Mouse (Mus musculus): ENCODE measurements around the gene Krt27. TPM values are rescaled to one million over a fixed set of nuclear protein-coding genes. Genes with fewer than 3 reads are reported as not detected.

Gene Krt27
- total RNA-seq (2021): not detected in 2 replicates
- long read RNA-seq, experiment 1: 0 reads
- long read RNA-seq, experiment 2: 0 reads

GRCm38 (mm10) chr11:99351004-99351403, at the start of gene Krt27:
Krt27 (minus strand) TSS chr11:99351104.
- DNase-seq: no peak

DNA sequence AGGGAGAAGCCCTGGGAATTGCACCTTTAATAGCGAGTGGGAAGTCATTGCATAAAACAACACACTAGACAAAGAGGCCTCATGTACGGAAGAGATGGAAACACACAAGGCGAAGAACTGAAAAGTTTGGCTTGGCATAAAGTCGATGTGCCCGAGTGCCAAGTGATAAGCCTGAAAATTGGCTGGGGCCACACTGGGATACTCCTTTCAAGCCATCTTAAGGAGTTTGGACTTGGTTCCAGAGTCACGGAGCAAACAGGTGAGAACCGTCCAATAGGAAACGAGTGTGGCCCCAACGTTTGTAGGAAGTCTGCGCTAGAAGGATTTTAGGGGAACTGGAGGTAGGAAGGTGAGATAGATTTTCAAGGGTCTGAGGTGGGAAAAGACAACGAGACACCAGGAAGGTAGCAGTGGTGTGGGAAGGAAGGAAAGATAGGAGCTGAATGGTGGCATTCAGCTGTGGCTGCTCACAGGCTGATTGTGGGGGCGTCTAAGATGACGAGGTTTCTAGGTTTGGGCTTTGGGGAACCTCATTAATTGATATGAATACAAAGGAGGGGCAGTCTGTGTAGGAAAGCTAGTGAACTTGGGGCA, 49.1 kb upstream of the Krt27 start:
- no peak for DNase-seq

DNA sequence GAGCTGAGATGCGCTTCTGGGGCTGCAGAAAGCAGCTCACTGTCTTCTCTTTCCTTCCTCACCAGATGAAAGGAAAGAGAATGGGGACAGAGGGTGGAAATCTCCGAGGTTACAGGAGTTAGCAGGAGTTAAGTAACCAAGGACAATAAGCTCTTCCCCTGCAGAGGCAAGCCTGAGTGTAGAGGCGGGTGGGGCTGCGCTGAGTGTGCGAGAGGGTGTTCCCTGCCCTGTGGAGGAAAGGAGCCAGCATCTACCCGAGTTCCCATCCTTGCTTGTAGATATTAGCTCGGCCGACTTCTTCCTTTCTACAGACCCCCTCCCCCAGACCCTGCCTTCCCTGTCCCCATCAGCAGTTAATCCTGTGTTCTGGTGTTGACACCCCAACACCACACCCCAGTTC, 47.9 kb upstream of the Krt27 start:
- DNase-seq: no peak

GRCm38 (mm10) chr11:99398084-99398483, 47.2 kb upstream of the Krt27 start:
- no peak for DNase-seq

DNA sequence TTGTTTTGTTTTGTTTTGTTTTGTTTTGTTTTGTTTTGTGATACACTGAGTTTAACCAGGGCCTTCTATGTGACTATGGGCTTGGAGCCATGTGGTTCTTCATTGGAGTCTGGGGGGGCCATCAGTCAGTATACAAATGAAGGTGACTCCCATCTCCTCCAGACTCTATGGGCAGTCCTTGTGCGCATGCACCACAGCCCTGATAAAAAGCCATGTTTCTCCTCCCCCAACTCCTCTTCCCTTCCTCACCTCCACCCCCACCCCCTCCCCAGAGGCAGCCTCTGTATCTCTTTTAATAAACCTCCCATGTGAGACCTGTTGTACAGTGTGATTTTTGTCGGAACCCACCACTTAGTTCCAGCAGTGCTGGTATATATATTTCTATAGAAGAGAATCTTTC, 45.8 kb upstream of the Krt27 start:
- no peak for DNase-seq

GRCm38 (mm10) chr11:99396034-99396433, 45.1 kb upstream of the Krt27 start:
- no peak for DNase-seq

GRCm38 (mm10) chr11:99392492-99392891, 41.6 kb upstream of the Krt27 start:
- no peak for DNase-seq

DNA sequence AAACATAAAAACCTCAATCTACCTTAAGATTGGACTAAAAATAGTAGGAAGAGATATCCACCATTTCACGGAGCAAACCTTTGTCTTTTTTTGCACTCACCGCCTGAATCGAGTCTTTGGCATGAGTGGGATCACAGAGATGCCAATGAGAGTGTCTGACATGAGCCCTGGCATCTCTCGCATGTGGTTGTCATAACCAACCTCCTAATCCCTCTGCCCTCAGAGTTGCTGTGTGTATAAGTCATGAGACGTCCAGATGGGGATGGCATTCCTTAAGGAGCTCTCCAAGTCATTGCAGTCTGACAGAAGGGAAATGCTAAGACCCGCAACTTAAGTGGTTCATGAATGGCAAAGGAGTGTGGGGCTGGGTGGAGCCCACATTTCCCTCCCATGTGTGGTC, 40.5 kb upstream of the Krt27 start:
- no peak for DNase-seq

DNA sequence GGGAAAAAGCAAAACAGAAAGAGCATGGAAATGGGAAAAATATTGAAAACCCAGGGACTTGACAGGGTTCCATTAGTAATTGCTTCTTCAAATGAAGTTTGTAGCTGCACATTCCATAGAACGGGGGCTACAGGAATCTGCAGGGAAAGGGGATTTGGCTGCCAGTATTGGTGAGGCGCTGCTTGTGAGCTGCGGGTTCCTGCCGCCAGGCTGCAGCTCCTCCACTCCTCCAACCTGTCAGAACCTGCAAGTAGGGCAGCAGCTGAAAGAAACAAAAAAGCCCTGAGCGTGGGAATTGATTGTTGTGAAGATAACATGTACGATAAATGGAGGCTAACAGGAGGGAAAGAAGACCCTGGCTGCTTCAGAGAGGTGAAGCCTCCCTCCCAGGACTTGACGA, 40.0 kb upstream of the Krt27 start:
- no peak for DNase-seq

DNA sequence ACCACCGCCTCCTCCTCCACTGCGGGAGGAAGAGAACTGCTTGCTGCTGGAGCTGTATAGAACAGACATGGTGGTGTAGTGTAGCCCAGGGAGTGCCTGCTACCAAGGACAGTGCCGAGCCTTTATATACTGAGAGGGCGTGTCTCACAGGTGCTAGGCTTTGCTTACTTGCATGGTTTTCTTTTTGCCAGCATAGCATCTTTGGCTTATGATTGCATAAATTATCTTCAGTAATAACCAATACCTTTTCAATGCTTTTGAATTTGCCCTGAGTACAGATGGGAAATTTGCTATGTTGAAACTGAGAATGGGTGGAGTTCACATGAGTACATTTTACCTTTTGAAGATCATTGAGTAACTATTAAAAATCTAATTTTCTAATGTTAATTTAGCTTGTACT, 38.4 kb upstream of the Krt27 start, which contains the start of gene Krt10:
Gene Krt10, minus strand, starts transcription at position 101 of the 400 bp plus-strand sequence.
- no peak for DNase-seq

GRCm38 (mm10) chr11:99388661-99389060, 37.8 kb upstream of the Krt27 start:
- DNase-seq: no peak

DNA sequence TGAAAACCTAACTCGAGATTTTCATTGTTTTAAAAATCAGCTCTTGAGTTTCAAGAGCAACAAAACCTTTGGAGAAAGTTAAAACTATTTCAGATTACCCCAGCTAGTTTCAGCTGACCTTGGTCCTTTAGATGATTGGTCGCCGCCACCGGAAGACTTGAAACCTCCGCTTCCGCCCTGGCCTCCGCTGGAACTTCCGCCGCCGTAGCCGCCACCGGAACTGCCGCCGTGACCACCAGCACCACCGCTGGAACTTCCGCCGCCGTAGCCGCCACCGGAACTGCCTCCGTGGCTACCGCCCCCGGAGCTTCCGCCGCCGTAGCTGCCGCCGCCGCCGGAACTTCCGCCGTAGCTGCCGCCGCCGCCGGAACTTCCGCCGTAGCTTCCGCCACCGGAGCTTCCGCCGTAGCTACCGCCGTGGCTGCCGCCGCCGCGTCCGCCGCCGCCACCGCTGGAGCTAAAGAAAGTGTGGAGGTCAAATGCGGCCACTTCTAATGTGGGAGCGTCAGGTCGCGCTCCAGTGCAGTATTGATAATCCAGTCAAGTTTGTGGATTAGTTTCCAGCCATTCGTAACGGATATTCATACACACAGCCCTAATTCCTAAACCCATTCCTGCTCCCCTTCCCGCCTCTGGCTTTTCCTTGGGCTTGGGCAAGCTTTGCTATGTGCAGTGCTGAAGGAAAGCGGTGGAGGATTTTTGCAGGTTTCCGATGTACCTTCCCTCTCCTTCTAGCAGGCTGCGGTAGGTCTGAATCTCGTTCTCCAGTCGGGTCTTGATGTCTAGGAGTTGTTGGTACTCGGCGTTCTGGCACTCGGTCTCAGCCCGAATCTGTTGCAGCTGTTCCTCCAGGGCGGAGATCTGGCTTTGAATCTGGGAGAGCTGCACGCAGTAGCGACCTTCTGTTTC, 35.2 kb upstream of the Krt27 start:
- DNase-seq: peak; percentile 95

GRCm38 (mm10) chr11:99379568-99379967, 28.7 kb upstream of the Krt27 start:
- peak; percentile 87 for DNase-seq

DNA sequence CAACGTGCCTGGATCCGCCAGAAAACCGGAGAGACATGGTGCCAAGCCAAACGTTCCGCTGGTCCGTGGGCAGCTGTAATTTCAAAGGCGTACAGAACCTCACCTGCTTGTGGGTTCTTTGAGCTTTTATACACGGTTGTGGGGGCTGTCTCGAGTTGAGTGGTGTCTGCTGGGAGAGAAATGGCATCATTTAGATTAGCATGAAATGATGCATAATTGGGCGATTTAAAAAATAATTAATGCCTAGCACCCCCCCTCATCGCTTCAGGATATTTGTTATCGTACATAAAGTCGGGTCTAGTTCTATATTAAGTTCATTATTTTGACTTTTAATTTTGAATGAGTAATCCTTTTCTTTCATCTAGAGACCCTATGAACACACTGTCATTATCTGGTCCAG, 23.9 kb upstream of the Krt27 start, which contains the start of gene Krt28:
Gene Krt28, minus strand, starts transcription at position 101 of the 400 bp plus-strand sequence.
- no peak for DNase-seq

- no peak for DNase-seq
These were observed 19.0 kb upstream of the Krt27 start for GRCm38 (mm10) chr11:99369853-99370451.

- peak; percentile 36 for DNase-seq
These were observed 18.3 kb upstream of the Krt27 start for GRCm38 (mm10) chr11:99369229-99369628.

DNA sequence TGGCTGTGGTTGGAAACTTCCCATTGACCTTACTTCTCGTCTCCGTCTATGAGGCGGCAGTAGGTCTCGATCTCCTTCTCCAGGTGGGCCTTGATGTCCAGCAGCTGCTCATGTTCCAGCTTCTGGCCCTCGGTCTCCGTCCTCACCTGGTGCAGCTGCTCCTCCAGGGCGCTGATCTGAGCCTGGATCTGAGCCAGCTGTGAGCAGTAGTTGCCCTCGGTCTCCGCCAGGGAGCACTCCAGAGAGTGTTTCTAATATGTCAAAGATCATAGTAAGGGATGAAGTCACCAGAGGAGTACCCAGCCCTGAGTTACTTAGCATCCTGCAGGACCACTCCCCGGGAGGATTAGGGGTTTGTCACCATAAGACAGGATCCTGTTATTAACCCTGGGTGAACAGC, 15.9 kb upstream of the Krt27 start:
- peak; percentile 59 for DNase-seq

DNA sequence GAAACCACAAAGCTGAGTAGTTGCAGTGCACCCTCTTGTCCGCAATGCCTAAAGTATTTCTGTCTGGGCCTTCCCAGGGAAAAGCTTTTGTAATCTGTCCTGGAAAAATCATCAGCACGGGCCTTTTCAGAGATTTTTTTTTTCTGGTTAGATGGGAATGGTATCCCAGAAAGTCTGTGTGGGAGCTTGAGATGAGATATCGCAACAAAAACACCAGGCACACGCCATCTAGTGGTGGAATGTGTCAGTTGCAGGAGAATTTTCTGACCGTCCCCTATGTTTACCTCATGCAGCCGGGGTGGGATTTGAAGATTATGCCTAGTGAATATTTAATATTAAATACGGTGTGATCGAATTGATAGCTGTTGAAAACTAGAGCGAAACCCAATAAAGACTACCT, 13.5 kb upstream of the Krt27 start:
- peak; percentile 32 for DNase-seq

DNA sequence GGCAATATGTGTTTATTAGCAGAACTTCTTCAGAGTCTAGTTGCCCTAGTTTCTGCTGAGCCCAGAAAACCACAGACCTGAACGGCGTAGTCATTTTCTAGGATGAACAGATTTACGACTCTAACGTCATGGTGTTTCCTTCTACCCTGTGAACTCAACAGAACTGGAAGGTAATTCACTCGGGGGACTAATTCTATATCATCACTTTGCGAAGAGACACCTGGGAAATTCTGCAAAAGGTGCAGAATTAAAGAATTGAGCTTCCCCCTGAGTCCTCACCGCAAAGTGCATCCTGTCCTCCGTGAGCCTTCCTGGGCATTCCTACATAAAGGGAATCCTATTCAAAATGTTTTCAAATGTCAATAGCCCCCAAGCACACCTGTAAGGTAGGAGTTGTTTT, 10.5 kb upstream of the Krt27 start:
- no peak for DNase-seq

DNA sequence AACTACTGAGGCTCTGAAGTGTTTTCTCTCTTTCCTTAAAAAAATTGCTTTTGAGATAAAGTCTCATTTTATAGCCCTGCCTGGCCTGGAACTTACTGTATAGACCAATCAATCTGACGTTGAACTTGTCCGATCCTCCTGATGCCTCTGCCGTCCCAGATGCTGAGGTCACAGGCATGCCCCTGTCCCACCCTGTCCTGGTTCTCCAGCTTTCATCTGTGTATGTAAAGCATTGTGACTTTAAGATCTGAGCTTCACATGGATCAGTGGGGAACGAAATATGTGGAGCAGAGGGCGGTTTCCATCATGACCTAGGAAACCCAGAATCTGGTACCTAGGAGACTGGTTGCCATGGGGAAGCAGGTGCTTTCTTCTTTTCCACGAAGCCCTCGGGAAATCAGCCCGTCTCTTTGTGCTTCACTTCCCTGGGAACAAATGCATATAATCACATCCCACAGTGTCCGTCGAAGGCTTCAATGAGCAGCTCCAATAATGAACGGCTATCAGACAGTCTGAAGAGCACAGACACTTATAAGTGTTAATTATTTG, 11.5 kb downstream of the Krt27 start:
- DNase-seq: no peak

- no peak for DNase-seq
These were observed 13.0 kb downstream of the Krt27 start, which contains the start of gene Krt26 for GRCm38 (mm10) chr11:99337866-99338265. Krt26 (minus strand) TSS chr11:99337966.

GRCm38 (mm10) chr11:99333426-99333825, 17.5 kb downstream of the Krt27 start:
- no peak for DNase-seq

- DNase-seq: no peak
These were observed 21.2 kb downstream of the Krt27 start for GRCm38 (mm10) chr11:99329655-99330054.
